In the genomic region with DNA sequence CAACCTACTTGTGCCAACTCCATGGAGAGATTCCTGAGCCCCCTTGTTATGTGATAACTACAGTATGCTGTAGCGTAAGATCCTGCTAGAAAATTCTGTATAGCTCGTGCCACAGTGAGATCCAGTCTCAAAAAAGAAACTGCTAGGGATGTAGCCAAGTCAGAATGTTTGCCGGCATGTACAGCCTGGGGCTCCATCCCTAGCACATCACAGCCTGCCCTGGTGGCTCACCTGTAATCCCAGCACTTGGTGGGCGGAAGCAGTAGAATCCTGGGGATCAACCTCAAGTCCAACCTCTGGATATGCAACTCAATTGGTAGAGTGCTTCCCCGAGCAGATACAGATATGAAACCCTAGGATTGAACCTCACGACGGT, we compare ENCODE assay signal across 8 mouse cellular contexts. TPM values are rescaled to one million over a fixed set of nuclear protein-coding genes. Genes with fewer than 3 reads are reported as not detected.
DNase-seq lines count a peak whose midpoint lies in the region; ATAC-seq lines count a peak whose summit lies in the region.

No protein-coding gene starts in this region.

- peak overlapping the region; percentile 61 for H3K4me2 ChIP-seq in lung, embryonic 15.5 days
- H3K4me2 ChIP-seq in embryonic facial prominence, embryonic 14.5 days (ENCODE audit: low read depth, low read length), result peak overlapping the region; percentile 90
- peak overlapping the region; percentile 85 for H3K4me2 ChIP-seq in intestine, embryonic 16.5 days (ENCODE audit: low read depth, low read length)
- H3K4me2 ChIP-seq in neural tube, embryonic 14.5 days (ENCODE audit: low read depth, low read length), result peak overlapping the region; percentile 93

- no peak for DNase-seq in lung, adult 18-20 months
- DNase-seq in embryonic facial prominence, embryonic 14.5 days (ENCODE audit: low spot score), result no peak
- DNase-seq in gastrocnemius, postnatal 10 days, result no peak
- DNase-seq in left cerebral cortex, postnatal 14 days (ENCODE audit: low spot score in 2 of 2), result no peak
- no peak for DNase-seq in lung, postnatal 14 days

- H3K36me3 ChIP-seq in lung, embryonic 15.5 days, result no peaks in the 10 kb centered on the region
- H3K36me3 ChIP-seq in embryonic facial prominence, embryonic 14.5 days (ENCODE audit: control insufficient read depth, insufficient read depth, low read length), result peaks cover 4% of the 10 kb centered on the region; the same call in 1 of the 2 replicates
- no peaks in the 10 kb centered on the region for H3K36me3 ChIP-seq in intestine, embryonic 16.5 days (ENCODE audit: control insufficient read depth, insufficient read depth, low read length)
- H3K36me3 ChIP-seq in neural tube, embryonic 14.5 days (ENCODE audit: control insufficient read depth, insufficient read depth, low read length), result no peaks in the 10 kb centered on the region

- WGBS in lung, embryonic 15.5 days, result 15% methylated on average over 7 of the region's 7 CpGs
- WGBS in embryonic facial prominence, embryonic 14.5 days, result 13% methylated on average over 7 of the region's 7 CpGs
- 14% methylated on average over 7 of the region's 7 CpGs for WGBS in intestine, embryonic 16.5 days
- WGBS in neural tube, embryonic 14.5 days, result 16% methylated on average over 7 of the region's 7 CpGs

- H3K27ac ChIP-seq in lung, embryonic 15.5 days, result peak overlapping the region; percentile 100
- peak overlapping the region; percentile 99 for H3K27ac ChIP-seq in embryonic facial prominence, embryonic 14.5 days (replicated peaks; ENCODE audit: low read depth, low read length)
- peak overlapping the region; percentile 99 for H3K27ac ChIP-seq in intestine, embryonic 16.5 days (ENCODE audit: low read length)
- peak overlapping the region; percentile 95 for H3K27ac ChIP-seq in neural tube, embryonic 14.5 days (ENCODE audit: low read depth, low read length)

- intact Hi-C loops in left cerebral cortex, postnatal 14 days (cut with DNase I), result no loop called here

- peak overlapping the region; percentile 99 for H3K9ac ChIP-seq in lung, embryonic 15.5 days
- H3K9ac ChIP-seq in embryonic facial prominence, embryonic 14.5 days (ENCODE audit: low read depth, low read length), result peak overlapping the region; percentile 100
- H3K9ac ChIP-seq in intestine, embryonic 16.5 days (ENCODE audit: low read depth, low read length), result peak overlapping the region; percentile 100
- peak overlapping the region; percentile 98 for H3K9ac ChIP-seq in neural tube, embryonic 14.5 days (replicated peaks; ENCODE audit: low read depth, low read length)

- H3K27me3 ChIP-seq in lung, embryonic 15.5 days, result no peaks in the 10 kb centered on the region
- H3K27me3 ChIP-seq in embryonic facial prominence, embryonic 14.5 days (replicated peaks; ENCODE audit: control insufficient read depth, insufficient read depth, low read length), result no peaks in the 10 kb centered on the region
- H3K27me3 ChIP-seq in intestine, embryonic 16.5 days (replicated peaks; ENCODE audit: control insufficient read depth, insufficient read depth, low read length), result no peaks in the 10 kb centered on the region
- no peaks in the 10 kb centered on the region for H3K27me3 ChIP-seq in neural tube, embryonic 14.5 days (ENCODE audit: control insufficient read depth, insufficient read depth, low read length)

- no peak; the same call in 1 of the 2 replicates for ATAC-seq in lung, embryonic 15.5 days (ENCODE audit: borderline replicate concordance, extremely low read depth, low FRiP score, low TSS enrichment)
- ATAC-seq in embryonic facial prominence, embryonic 14.5 days (ENCODE audit: low read depth), result peak; percentile 15; the same call in 1 of the 2 replicates
- ATAC-seq in intestine, embryonic 16.5 days, result peak; percentile 33
- ATAC-seq in neural tube, embryonic 14.5 days (ENCODE audit: low read depth), result peak; percentile 25; the same call in 1 of the 2 replicates

- H3K4me1 ChIP-seq in lung, embryonic 15.5 days, result peaks cover 29% of the 10 kb centered on the region
- peaks cover 21% of the 10 kb centered on the region for H3K4me1 ChIP-seq in embryonic facial prominence, embryonic 14.5 days (ENCODE audit: control insufficient read depth, insufficient read depth, low read length)
- H3K4me1 ChIP-seq in intestine, embryonic 16.5 days (ENCODE audit: control insufficient read depth, insufficient read depth, low read length), result peaks cover 22% of the 10 kb centered on the region
- H3K4me1 ChIP-seq in neural tube, embryonic 14.5 days (ENCODE audit: control insufficient read depth, insufficient read depth, low read length), result peaks cover 15% of the 10 kb centered on the region

- H3K4me3 ChIP-seq in lung, embryonic 15.5 days, result peak overlapping the region; percentile 61
- peak overlapping the region; percentile 98 for H3K4me3 ChIP-seq in embryonic facial prominence, embryonic 14.5 days (ENCODE audit: low read depth, low read length)
- peak overlapping the region; percentile 99 for H3K4me3 ChIP-seq in intestine, embryonic 16.5 days (ENCODE audit: low read length)
- peak overlapping the region; percentile 97 for H3K4me3 ChIP-seq in neural tube, embryonic 14.5 days (ENCODE audit: low read depth, low read length)

- no peaks in the 10 kb centered on the region for H3K9me3 ChIP-seq in lung, embryonic 15.5 days
- H3K9me3 ChIP-seq in embryonic facial prominence, embryonic 14.5 days (ENCODE audit: control insufficient read depth, low read length), result no peaks in the 10 kb centered on the region
- H3K9me3 ChIP-seq in intestine, embryonic 16.5 days (ENCODE audit: control insufficient read depth, low read length), result no peaks in the 10 kb centered on the region
- H3K9me3 ChIP-seq in neural tube, embryonic 14.5 days (ENCODE audit: control insufficient read depth, low read length), result no peaks in the 10 kb centered on the region

RNA-seq across cellular contexts. Expression of gene Rac1, which starts 0.5 kb away (rescaled TPM):
- polyA plus RNA-seq in lung, embryonic 15.5 days (2015; fragmentation: Nextera tagmentation; extraction: Ambion mirVana), result 492 and 506 TPM in 2 replicates
- 527 and 534 TPM in 2 replicates for polyA plus RNA-seq in embryonic facial prominence, embryonic 14.5 days (2014; fragmentation: Nextera tagmentation; extraction: Ambion mirVana)
- polyA plus RNA-seq in intestine, embryonic 16.5 days (2015; fragmentation: Nextera tagmentation; extraction: Ambion mirVana), result 52.6 and 307 TPM in 2 replicates
- 454 and 468 TPM in 2 replicates for polyA plus RNA-seq in neural tube, embryonic 14.5 days (2014; fragmentation: Nextera tagmentation; extraction: Ambion mirVana)
- total RNA-seq in gastrocnemius, postnatal 10 days (2021), result 100 to 1,000 TPM; 237 to 250 TPM
- 100 to 1,000 TPM; 403 TPM for total RNA-seq in left cerebral cortex, postnatal 14 days (2021)
